Mouse (Mus musculus) lung, embryonic 15.5 days (tissue): Measurements from ENCODE around the gene Tmcc3. TPM values are rescaled to one million over a fixed set of nuclear protein-coding genes. Genes with fewer than 3 reads are reported as not detected.

Experiments used
- ATAC-seq: fragments of 200-750 bp; cut with Nextera tagmentation; 2 replicates; pipeline ENCODE4 v1.8.0; 2017; ENCODE audit warnings: moderate number of reproducible peaks, borderline replicate concordance; ENCODE audit not compliant: low FRiP score, low TSS enrichment; ENCODE audit errors: extremely low read depth
- H3K27ac ChIP-seq: fragments of 300-500 bp; sonication (generic); 2 replicates; pipeline ENCODE4 v1.5.1; 2015; ENCODE audit warnings: moderate library complexity, mild to moderate bottlenecking, inconsistent platforms
- H3K27me3 ChIP-seq: fragments of 300-500 bp; sonication (generic); 2 replicates; pipeline ENCODE4 v1.6.1; 2015; ENCODE audit warnings: inconsistent platforms
- H3K36me3 ChIP-seq: fragments of 300-500 bp; sonication (generic); 2 replicates; pipeline ENCODE4 v1.6.1; 2015; ENCODE audit warnings: inconsistent platforms
- H3K4me1 ChIP-seq: fragments of 300-500 bp; sonication (generic); 2 replicates; pipeline ENCODE4 v1.6.1; 2015; ENCODE audit warnings: inconsistent platforms
- H3K4me2 ChIP-seq: fragments of 300-500 bp; sonication (generic); 2 replicates; pipeline ENCODE4 v1.6.1; 2015; ENCODE audit warnings: inconsistent platforms, mild to moderate bottlenecking, moderate library complexity
- H3K4me3 ChIP-seq: fragments of 300-500 bp; sonication (generic); 2 replicates; pipeline ENCODE4 v1.5.1; 2015; ENCODE audit warnings: mild to moderate bottlenecking, inconsistent platforms
- H3K9ac ChIP-seq: fragments of 300-500 bp; sonication (generic); 2 replicates; pipeline ENCODE4 v1.6.1; 2015; ENCODE audit warnings: inconsistent platforms
- H3K9me3 ChIP-seq: fragments of 300-500 bp; sonication (generic); 2 replicates; pipeline ENCODE4 v1.6.1; 2016; ENCODE audit warnings: inconsistent platforms
- WGBS: fragments of 180-500 bp; shearing (Covaris S2); methylation state at CpG from one replicate; pipeline ENCODE4 v1.1.7; 2015; 5-methylcytosine and 5-hydroxymethylcytosine counted together
- polyA plus RNA-seq: library from polyadenylated mRNA; unstranded; fragments of >200 nt; fragmentation: Nextera tagmentation; extraction: Ambion mirVana; gene quantifications from 2 replicates; pipeline ENCODE4 v1.2.1, GENCODE M21; 2015

The Tmcc3 gene
- polyA plus RNA-seq, 1 experiment from 2014 or later: 7.3 TPM

GRCm38 (mm10) chr10:94489509-94489908 lies 177.8 kb downstream of the Tmcc3 start:
- no peak overlapping the region for H3K4me3 ChIP-seq
- ATAC-seq: no peak
- H3K9ac ChIP-seq: no peak overlapping the region
- H3K4me2 ChIP-seq: no peak overlapping the region
- H3K27ac ChIP-seq: no peak overlapping the region
- WGBS: 86% methylated on average over 4 of the region's 4 CpGs
- no peaks in the 10 kb centered on the region for H3K27me3 ChIP-seq
- H3K9me3 ChIP-seq: no peaks in the 10 kb centered on the region
- peaks cover 10% of the 10 kb centered on the region; the same call in 1 of the 2 replicates for H3K4me1 ChIP-seq
- no peaks in the 10 kb centered on the region for H3K36me3 ChIP-seq

- 82% methylated on average over 3 of the region's 3 CpGs for whole genome bisulfite sequencing
- no peak for ATAC-seq
- Histone ChIP-seq H3K9ac (no peak overlapping the region), H3K27me3 (no peaks in the 10 kb centered on the region), H3K27ac (no peak overlapping the region), H3K36me3 (no peaks in the 10 kb centered on the region), H3K9me3 (no peaks in the 10 kb centered on the region), H3K4me1 (peaks cover 17% of the 10 kb centered on the region; the same call in 1 of the 2 replicates), H3K4me3 (no peak overlapping the region), H3K4me2 (no peak overlapping the region)
Measured at GRCm38 (mm10) chr10:94491006-94491405, 179.3 kb downstream of the Tmcc3 start.

GRCm38 (mm10) chr10:94494403-94494846 lies 182.7 kb downstream of the Tmcc3 start:
- H3K27me3 ChIP-seq: no peaks in the 10 kb centered on the region
- H3K27ac ChIP-seq: no peak overlapping the region
- H3K9ac ChIP-seq: no peak overlapping the region
- no peaks in the 10 kb centered on the region for H3K9me3 ChIP-seq
- H3K4me2 ChIP-seq: peak overlapping the region; percentile 11; the same call in 1 of the 2 replicates
- H3K4me3 ChIP-seq: no peak overlapping the region
- H3K36me3 ChIP-seq: no peaks in the 10 kb centered on the region
- 15% methylated on average over 8 of the region's 8 CpGs for WGBS
- peak; percentile 67 for ATAC-seq
- H3K4me1 ChIP-seq: peaks cover 17% of the 10 kb centered on the region

GRCm38 (mm10) chr10:94495496-94496235 lies 183.9 kb downstream of the Tmcc3 start:
- WGBS: 80% methylated on average over 7 of the region's 7 CpGs
- H3K27ac ChIP-seq: no peak overlapping the region
- H3K9me3 ChIP-seq: no peaks in the 10 kb centered on the region
- no peaks in the 10 kb centered on the region for H3K36me3 ChIP-seq
- no peak for ATAC-seq
- H3K4me2 ChIP-seq: no peak overlapping the region
- H3K4me3 ChIP-seq: no peak overlapping the region
- no peak overlapping the region for H3K9ac ChIP-seq
- H3K27me3 ChIP-seq: no peaks in the 10 kb centered on the region
- peaks cover 29% of the 10 kb centered on the region for H3K4me1 ChIP-seq

- Histone ChIP-seq H3K9ac (no peak overlapping the region), H3K27me3 (no peaks in the 10 kb centered on the region), H3K9me3 (no peaks in the 10 kb centered on the region), H3K36me3 (no peaks in the 10 kb centered on the region), H3K27ac (no peak overlapping the region), H3K4me2 (no peak overlapping the region), H3K4me3 (no peak overlapping the region), H3K4me1 (peaks cover 32% of the 10 kb centered on the region)
- WGBS: 74% methylated on average over 8 of the region's 8 CpGs
- no peak for ATAC-seq
Measured at GRCm38 (mm10) chr10:94496826-94497440, 185.2 kb downstream of the Tmcc3 start.

- Histone ChIP-seq H3K27ac (no peak overlapping the region), H3K4me2 (no peak overlapping the region), H3K4me3 (no peak overlapping the region), H3K27me3 (no peaks in the 10 kb centered on the region), H3K9ac (no peak overlapping the region), H3K9me3 (no peaks in the 10 kb centered on the region), H3K36me3 (no peaks in the 10 kb centered on the region), H3K4me1 (peaks cover 23% of the 10 kb centered on the region)
- 28% methylated on average over 16 of the region's 16 CpGs for WGBS
- ATAC-seq: no peak
Measured at GRCm38 (mm10) chr10:94500210-94500876, 188.6 kb downstream of the Tmcc3 start.

- Histone ChIP-seq H3K9me3 (no peaks in the 10 kb centered on the region), H3K4me1 (peaks cover 23% of the 10 kb centered on the region), H3K4me2 (no peak overlapping the region), H3K27me3 (no peaks in the 10 kb centered on the region), H3K4me3 (no peak overlapping the region), H3K36me3 (no peaks in the 10 kb centered on the region), H3K9ac (no peak overlapping the region), H3K27ac (no peak overlapping the region)
- 0 out of 2 replicates have a peak, but pooled peaks have one; percentile 31 for ATAC-seq
- WGBS: 78% methylated on average over 7 of the region's 7 CpGs
Measured at GRCm38 (mm10) chr10:94500877-94501273, 189.1 kb downstream of the Tmcc3 start.

GRCm38 (mm10) chr10:94501796-94502195 lies 190.0 kb downstream of the Tmcc3 start:
- H3K4me1 ChIP-seq: peaks cover 23% of the 10 kb centered on the region
- no peak for ATAC-seq
- H3K4me2 ChIP-seq: no peak overlapping the region
- no peak overlapping the region for H3K27ac ChIP-seq
- no peaks in the 10 kb centered on the region for H3K9me3 ChIP-seq
- no peak overlapping the region for H3K9ac ChIP-seq
- H3K36me3 ChIP-seq: no peaks in the 10 kb centered on the region
- 64% methylated on average over 10 of the region's 10 CpGs for WGBS
- H3K4me3 ChIP-seq: no peak overlapping the region
- no peaks in the 10 kb centered on the region for H3K27me3 ChIP-seq

- ATAC-seq: no peak
- Histone ChIP-seq H3K9ac (no peak overlapping the region), H3K27ac (no peak overlapping the region), H3K4me1 (peaks cover 9% of the 10 kb centered on the region), H3K27me3 (no peaks in the 10 kb centered on the region), H3K4me2 (no peak overlapping the region), H3K36me3 (no peaks in the 10 kb centered on the region), H3K4me3 (no peak overlapping the region), H3K9me3 (no peaks in the 10 kb centered on the region)
- WGBS: 69% methylated on average over 16 of the region's 16 CpGs
Measured at GRCm38 (mm10) chr10:94505248-94505772, 193.6 kb downstream of the Tmcc3 start.

GRCm38 (mm10) chr10:94508863-94509262 lies 197.1 kb downstream of the Tmcc3 start:
- no peak overlapping the region for H3K4me3 ChIP-seq
- no peak overlapping the region for H3K27ac ChIP-seq
- no peaks in the 10 kb centered on the region for H3K36me3 ChIP-seq
- H3K9ac ChIP-seq: no peak overlapping the region
- WGBS: 58% methylated on average over 5 of the region's 5 CpGs
- H3K4me1 ChIP-seq: 0 out of 2 replicates have a peak, but pooled peaks cover under 1% of the 10 kb centered on the region
- H3K4me2 ChIP-seq: no peak overlapping the region
- ATAC-seq: no peak
- H3K27me3 ChIP-seq: 0 out of 2 replicates have a peak, but pooled peaks cover 3% of the 10 kb centered on the region
- no peaks in the 10 kb centered on the region for H3K9me3 ChIP-seq

GRCm38 (mm10) chr10:94512771-94513170 lies 201.0 kb downstream of the Tmcc3 start:
- no peak for ATAC-seq
- WGBS: 81% methylated on average over 1 of the region's 1 CpGs

More at GRCm38 (mm10) chr10:94512771-94513170, 201.0 kb downstream of the Tmcc3 start:
- H3K4me2 ChIP-seq: no peak overlapping the region
- H3K36me3 ChIP-seq: no peaks in the 10 kb centered on the region
- H3K9ac ChIP-seq: no peak overlapping the region
- H3K27ac ChIP-seq: no peak overlapping the region
- H3K4me1 ChIP-seq: peaks cover 6% of the 10 kb centered on the region
- no peaks in the 10 kb centered on the region for H3K9me3 ChIP-seq
- H3K27me3 ChIP-seq: peaks cover 17% of the 10 kb centered on the region; the same call in 1 of the 2 replicates
- H3K4me3 ChIP-seq: no peak overlapping the region
